Mouse (Mus musculus) ZHBTc4 (cell line): ENCODE data around the gene Cdk20.
A peak's percentile ranks its signal among the peaks of the same experiment; 100 is the strongest.

Source experiments
- DNase-seq: peaks from one replicate; pipeline ENCODE4 v3.0.0-alpha.2; 2011; ENCODE audit warnings: low read depth, low spot score

The Cdk20 gene

GRCm38 (mm10) chr13:64421952-64422606 is 10.0 kb upstream of the Cdk20 start:
- no peak for DNase-seq

DNA sequence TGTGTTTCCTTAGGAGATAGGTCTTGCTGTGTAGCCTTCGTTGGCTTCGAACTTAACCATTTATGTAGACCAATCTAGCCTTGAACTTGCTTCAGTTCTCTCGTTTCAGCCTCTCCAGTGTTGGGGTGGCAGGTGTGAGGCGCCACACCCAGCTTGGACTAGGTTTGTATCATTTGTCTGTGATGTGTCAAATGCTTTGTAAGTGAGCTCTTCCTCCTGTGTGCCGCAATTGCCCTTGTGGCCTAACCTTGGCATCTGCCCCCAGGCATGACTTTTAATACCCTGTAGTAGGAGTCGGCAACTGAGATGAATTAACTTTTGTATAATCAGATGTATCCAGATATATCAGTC is 9.5 kb upstream of the Cdk20 start:
- no peak for DNase-seq

- DNase-seq = no peak
These were observed 7.8 kb upstream of the Cdk20 start for GRCm38 (mm10) chr13:64424347-64424746.

DNA sequence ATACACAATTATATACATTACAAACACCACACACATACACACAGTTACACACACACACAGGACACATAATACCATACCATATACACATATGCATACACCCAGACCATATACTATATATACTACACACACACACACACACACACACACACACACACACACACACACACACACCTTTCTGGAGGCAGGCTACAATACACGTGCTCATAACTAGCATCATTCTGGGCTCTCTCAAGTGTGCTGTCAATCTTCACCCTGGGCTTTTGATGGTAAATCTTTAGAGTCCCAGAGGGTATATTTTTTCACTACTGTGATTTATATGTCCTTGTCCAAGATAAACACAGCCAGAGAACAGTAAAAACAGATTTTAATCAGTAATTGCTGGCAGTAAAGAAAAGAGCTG is 6.8 kb upstream of the Cdk20 start:
- DNase-seq = no peak

DNA sequence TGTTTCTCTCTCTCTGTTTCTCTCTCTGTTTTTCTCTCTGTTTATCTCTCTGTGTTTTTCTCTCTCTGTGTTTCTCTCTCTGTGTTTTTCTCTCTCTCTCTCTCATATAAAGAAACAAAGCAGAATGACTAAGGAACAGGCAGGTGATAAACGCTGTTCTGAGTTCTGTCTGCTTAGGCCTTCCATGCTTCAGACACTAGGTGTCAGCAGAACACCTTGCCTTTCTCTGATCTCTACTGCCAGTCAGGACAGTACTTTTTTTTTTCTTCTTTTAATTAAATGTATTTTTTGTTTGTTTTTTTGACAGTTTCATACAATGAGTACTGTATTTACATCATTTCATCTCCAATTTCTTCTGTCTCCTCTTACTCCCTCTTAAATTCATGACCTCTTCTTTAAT is 2.8 kb upstream of the Cdk20 start:
- DNase-seq = peak; percentile 28

GRCm38 (mm10) chr13:64437801-64438200 is 5.7 kb downstream of the Cdk20 start:
- DNase-seq = no peak

GRCm38 (mm10) chr13:64438863-64439452 is 6.8 kb downstream of the Cdk20 start:
- DNase-seq = peak; percentile 80

- no peak for DNase-seq
These were observed 7.4 kb downstream of the Cdk20 start for GRCm38 (mm10) chr13:64439471-64439870.

DNA sequence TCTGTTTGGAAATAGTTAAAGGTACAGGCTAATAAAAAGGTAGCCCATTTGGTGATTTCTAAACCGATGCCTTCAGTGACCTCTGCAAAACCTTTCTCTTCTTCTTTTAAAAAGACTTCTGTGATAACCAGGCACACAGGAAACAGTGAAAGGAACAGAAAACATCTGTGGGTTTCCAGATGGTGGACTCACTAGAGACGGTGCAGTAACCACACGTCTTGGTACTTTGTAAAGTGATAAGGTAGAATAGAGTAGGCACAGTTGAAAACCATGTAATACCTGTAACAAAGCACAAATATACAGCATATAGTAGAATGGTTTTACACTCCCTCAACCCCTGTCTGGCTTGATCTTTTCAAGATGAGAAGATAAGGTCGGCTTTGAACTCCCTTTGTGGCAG is 8.5 kb downstream of the Cdk20 start:
- DNase-seq = no peak

- DNase-seq = peak; percentile 87
These were observed 11.3 kb downstream of the Cdk20 start for GRCm38 (mm10) chr13:64443263-64443894.

- no peak for DNase-seq
These were observed 13.3 kb downstream of the Cdk20 start for GRCm38 (mm10) chr13:64445254-64445920.

- peak; percentile 73 for DNase-seq
These were observed 15.8 kb downstream of the Cdk20 start for GRCm38 (mm10) chr13:64447947-64448346.

DNA sequence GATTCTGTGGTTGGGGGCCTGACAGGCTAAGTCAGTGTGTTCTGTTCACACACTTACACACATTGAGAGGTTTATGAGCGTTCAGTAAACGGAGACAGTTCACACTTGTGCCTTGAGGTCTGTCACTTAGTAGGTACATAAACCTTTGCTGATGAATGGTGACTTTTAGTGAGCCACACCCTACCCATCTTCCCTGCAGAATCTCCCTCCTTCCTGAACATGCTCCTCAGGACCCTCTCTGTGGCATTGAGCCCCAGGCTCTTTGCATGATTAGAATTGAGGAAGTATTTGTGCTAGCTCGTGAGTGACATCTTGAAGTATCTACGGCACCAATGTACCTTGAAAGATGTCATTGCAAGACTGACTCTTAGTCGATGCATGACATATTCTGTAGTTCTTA is 16.6 kb downstream of the Cdk20 start:
- no peak for DNase-seq

- no peak for DNase-seq
These were observed 18.1 kb downstream of the Cdk20 start for GRCm38 (mm10) chr13:64450001-64450794.

- DNase-seq = peak; percentile 46
These were observed 25.3 kb downstream of the Cdk20 start for GRCm38 (mm10) chr13:64457225-64457978.

DNA sequence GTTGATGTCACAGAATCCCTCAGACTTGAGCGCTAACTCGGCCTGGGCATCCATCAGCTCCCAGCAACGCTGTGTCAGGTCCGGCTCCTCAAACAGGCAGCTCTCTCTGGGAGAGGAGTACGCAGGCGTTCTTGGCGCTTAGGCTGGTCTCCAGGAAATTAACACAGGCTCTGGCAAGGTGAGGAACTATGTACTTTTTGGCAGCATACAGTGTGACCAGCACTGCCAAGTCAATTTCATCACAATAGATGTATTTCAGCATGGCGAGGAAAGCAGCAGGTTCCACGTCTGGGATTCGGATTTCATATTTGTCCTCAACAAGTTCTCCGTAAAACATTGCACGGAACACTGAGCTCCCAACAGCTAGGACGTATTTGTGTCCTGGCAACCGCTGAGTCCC is 26.1 kb downstream of the Cdk20 start:
- peak; percentile 34 for DNase-seq

- DNase-seq = no peak
These were observed 30.5 kb downstream of the Cdk20 start for GRCm38 (mm10) chr13:64462581-64462980.

DNA sequence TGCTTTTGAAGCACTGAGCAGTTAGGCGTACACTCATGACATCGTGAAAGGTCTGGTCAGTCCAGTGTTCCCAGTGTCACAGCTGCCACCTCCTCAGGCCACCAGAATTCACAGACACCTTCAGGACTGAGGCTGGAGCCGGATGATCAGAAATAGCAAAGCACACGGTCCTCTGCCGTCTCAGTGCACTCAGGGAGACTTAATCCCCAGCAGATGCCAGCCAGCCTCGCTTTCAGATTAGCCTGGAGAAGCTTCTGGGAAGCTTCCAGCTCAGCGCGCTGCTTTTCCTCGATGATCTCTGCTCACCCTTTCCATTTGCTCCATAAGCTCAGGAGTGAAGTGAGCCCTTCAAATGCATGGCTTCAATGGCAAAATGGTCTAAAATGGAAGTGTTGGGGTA is 33.1 kb downstream of the Cdk20 start:
- no peak for DNase-seq

DNA sequence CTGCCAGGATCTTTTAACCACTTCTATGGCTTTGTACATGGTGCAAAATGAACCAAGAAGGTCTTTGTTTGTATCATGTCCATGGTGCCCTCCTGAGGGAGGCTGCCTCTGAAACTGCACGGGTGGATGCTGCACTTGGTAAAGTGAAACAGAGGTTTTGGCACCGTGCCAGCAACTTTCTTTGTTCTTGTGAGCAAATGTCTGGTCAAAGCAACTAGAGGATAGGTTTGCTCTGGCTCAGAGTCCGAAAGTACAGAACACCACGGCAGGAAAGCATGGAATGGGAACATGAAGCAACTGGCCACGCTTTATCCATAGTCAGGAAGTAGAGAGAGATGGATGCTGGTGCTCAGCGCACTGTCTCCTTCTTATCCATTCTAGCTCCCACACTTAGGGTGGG is 35.8 kb downstream of the Cdk20 start:
- DNase-seq = no peak

- no peak for DNase-seq
These were observed 45.9 kb downstream of the Cdk20 start for GRCm38 (mm10) chr13:64477968-64478367.

GRCm38 (mm10) chr13:64479960-64480359 is 47.8 kb downstream of the Cdk20 start:
- DNase-seq = no peak
